Mouse (Mus musculus) Muller cell, postnatal 12 days (primary cell): ENCODE data around the gene Nrxn3.

Experiments used
- DNase-seq: peaks from one replicate; pipeline ENCODE4 v3.0.0-alpha.2; 2015; ENCODE audit errors: inconsistent ontology term

The Nrxn3 gene

GRCm38 (mm10) chr12:89049279-89049678 is 326.6 kb downstream of the Nrxn3 start:
- peak; percentile 78 for DNase-seq

- no peak for DNase-seq
Observed at GRCm38 (mm10) chr12:89049686-89050085, 327.0 kb downstream of the Nrxn3 start.

GRCm38 (mm10) chr12:89072436-89072835 is 349.8 kb downstream of the Nrxn3 start:
- no peak for DNase-seq

GRCm38 (mm10) chr12:89073167-89073743 is 350.6 kb downstream of the Nrxn3 start:
- no peak for DNase-seq

GRCm38 (mm10) chr12:89074551-89075295 is 352.0 kb downstream of the Nrxn3 start:
- DNase-seq: no peak

- no peak for DNase-seq
Observed at GRCm38 (mm10) chr12:89093806-89094479, 371.3 kb downstream of the Nrxn3 start.

GRCm38 (mm10) chr12:89097561-89097960 is 374.9 kb downstream of the Nrxn3 start:
- DNase-seq: no peak

GRCm38 (mm10) chr12:89106029-89106733 is 383.5 kb downstream of the Nrxn3 start:
- peak; percentile 75 for DNase-seq

- no peak for DNase-seq
Observed at GRCm38 (mm10) chr12:89106881-89107584, 384.4 kb downstream of the Nrxn3 start.

- DNase-seq: no peak
Observed at GRCm38 (mm10) chr12:89109779-89110335, 387.2 kb downstream of the Nrxn3 start.

GRCm38 (mm10) chr12:89128602-89129001 is 405.9 kb downstream of the Nrxn3 start:
- no peak for DNase-seq

GRCm38 (mm10) chr12:89129139-89129907 is 406.6 kb downstream of the Nrxn3 start:
- no peak for DNase-seq

GRCm38 (mm10) chr12:89134333-89134732 is 411.7 kb downstream of the Nrxn3 start:
- no peak for DNase-seq

- DNase-seq: no peak
Observed at GRCm38 (mm10) chr12:89134774-89135307, 412.2 kb downstream of the Nrxn3 start.

GRCm38 (mm10) chr12:89148974-89149411 is 426.3 kb downstream of the Nrxn3 start:
- no peak for DNase-seq

GRCm38 (mm10) chr12:89149455-89149854 is 426.8 kb downstream of the Nrxn3 start:
- DNase-seq: no peak

- no peak for DNase-seq
Observed at GRCm38 (mm10) chr12:89156086-89156757, 433.5 kb downstream of the Nrxn3 start.

GRCm38 (mm10) chr12:89159353-89159752 is 436.7 kb downstream of the Nrxn3 start:
- no peak for DNase-seq

GRCm38 (mm10) chr12:89174306-89175159 is 451.9 kb downstream of the Nrxn3 start:
- no peak for DNase-seq
